Mouse (Mus musculus) hematopoietic stem cell, adult 5-6 weeks (primary cell): ENCODE measurements around the gene Celf1. TPM values are rescaled to one million over a fixed set of nuclear protein-coding genes. Genes with fewer than 3 reads are reported as not detected.
"Not testable (repeated sequence)": the region's sequence is repeated elsewhere in the genome, so short reads cannot be mapped to it uniquely, and the experiment has no call there.

Source experiments
- ATAC-seq, 2 experiments: fragments of 125-278 bp in 1 of 2; replicated peaks in 1 of 2; 2 replicates each; pipeline ENCODE4 v1.8.0; 2016 to 2017; ENCODE audit warnings: inconsistent platforms in 2 of 2, mild to moderate bottlenecking in 2 of 2, moderate number of reproducible peaks in 2 of 2, low read depth in 1 of 2, moderate TSS enrichment in 1 of 2; ENCODE audit not compliant: low FRiP score in 2 of 2, poor library complexity in 2 of 2, severe bottlenecking in 2 of 2, insufficient read depth in 1 of 2, low TSS enrichment in 1 of 2
- total RNA-seq: library from RNA; stranded (forward); fragments of 172-1452, 232-1000 nt; gene quantifications from 2 replicates; pipeline ENCODE4 v1.2.3, GENCODE M21; 2017

The Celf1 gene
- total RNA-seq: 34.6 and 53.8 TPM in 2 replicates

- peak; percentile 77 for ATAC-seq
These were observed at the start of gene Celf1 for GRCm38 (mm10) chr2:90940233-90941229. Celf1 (plus strand) TSS chr2:90940382.

- no peak for ATAC-seq
These were observed 46.4 kb upstream of the Celf1 start for GRCm38 (mm10) chr2:90893673-90894298.

- not testable (repeated sequence) for ATAC-seq
These were observed 45.9 kb upstream of the Celf1 start for GRCm38 (mm10) chr2:90894299-90894677.

DNA sequence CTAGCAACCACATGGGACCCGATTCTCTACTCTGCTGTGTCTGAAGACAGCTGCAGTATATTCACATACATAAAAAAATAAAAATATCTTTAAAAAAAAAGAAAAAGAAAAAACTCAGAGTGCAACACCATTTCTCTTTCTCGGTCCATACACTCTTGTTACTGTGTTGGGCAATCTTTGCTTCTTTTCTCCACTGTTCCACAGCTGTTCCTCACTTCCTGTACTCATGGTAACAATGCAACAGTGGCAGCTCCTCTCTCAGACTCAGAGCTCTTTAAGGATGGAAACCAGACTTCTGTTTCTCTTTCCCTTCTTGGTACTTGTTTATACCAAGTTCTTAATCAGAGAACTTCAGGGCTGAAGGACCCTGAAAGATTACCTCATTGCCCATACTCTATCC, 36.8 kb upstream of the Celf1 start:
- 0 out of 4 replicates have a peak, but pooled peaks of 1 of the 2 experiments have one; percentile 25 for ATAC-seq

DNA sequence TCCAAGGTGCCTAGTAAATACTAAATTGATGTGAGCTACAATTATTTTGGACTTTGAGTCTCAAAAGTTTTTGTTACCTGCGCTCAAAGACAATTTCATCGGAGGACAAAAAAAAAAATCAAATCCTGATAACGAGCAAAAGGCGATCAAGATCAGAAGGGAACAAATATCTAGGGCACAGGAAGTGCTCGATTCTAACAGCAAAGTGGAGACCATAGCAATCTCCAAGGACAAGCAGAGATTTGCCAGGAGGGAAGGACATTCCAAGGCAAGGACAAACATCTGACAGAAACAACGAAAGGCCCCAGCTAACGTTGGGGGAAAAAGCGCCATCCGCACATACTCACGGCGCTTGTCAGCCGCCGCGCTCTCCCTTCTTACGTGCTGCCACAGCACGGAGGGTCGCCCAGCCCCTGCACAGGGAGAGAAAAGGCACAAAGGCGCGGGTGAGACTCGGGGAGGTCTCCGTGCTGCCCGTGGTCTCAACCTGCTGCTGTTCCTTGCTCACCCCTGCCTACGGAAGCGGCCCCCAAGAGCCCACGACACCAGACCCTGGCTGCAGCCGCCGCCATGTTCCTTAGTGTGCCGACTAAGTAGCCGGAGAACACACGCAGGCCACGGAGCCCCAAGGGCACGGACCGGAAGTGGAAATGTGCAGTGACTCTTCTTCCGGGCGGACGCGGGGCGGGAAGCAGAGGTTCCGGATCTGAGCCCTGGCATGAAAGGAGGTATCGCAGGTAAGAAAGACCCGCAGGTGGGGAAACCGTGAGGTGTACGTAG, 35.9 kb upstream of the Celf1 start, which contains the start of the genes Kbtbd4 and Ndufs3:
Kbtbd4 (plus strand) TSS at position 665 of the 780 bp plus-strand sequence.
Ndufs3 (minus strand) TSS at position 752 of the 780 bp plus-strand sequence.
- ATAC-seq: peak; percentile 96 to 98

DNA sequence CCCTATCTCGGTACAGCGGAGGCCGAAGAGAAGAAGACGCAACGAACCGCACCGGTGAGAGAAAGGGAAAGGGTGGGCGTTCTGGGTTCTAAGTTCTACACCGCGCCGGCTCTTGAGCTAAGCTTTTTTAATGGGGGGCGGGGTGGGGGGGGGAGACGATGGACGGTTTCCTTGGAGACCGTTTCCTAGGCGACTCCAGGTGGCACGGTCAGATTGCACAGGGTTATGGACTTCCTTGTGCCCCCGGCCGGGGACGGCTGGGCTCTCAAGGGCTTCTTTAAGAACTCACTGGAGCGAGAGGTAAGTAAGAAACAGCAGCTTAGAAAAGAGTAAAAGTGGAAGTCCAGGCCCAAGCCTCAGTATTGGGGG, 35.3 kb upstream of the Celf1 start:
- peak in 1 of 2 experiments; percentile 12; a peak in 1 of 4 replicates for ATAC-seq

DNA sequence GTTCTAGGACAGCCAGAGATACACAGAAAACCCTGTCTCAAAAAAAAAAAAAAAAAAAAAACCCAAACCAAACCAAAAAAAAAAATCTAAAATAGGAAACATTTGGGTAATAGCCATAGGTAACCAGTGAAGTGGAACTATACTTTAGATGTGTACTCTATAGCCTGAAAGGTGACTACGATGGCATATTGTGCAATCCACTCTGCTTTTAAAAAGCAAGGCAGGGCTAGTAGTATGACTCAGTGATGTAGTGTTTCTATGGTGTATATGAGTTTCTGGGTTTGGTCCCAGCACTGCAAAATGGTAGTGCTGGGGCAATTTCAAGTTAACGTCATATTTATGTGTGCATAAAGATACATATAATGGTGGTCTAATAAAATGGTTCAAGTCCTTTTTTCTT, 33.5 kb upstream of the Celf1 start:
- no peak for ATAC-seq

DNA sequence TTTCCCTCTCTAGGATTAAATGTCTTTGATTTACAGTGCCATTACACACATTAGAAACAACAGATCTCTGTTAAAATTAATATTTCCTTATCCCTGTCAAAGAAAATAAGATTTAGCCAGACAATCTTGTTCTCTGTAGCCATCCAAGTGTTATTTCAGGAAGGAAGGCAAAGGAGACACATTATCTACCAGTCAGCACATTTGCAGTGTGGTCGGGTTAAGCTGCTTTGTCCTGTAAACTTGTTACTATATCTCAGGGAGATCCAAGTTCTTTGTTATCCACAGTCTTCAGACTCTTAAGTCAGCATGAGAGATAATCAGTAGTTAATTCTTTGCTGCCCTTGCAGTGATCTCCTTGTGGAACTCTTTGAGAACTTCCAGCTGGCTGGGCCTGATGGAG, 29.3 kb upstream of the Celf1 start:
- ATAC-seq: no peak

- ATAC-seq: no peak
These were observed 28.5 kb upstream of the Celf1 start for GRCm38 (mm10) chr2:90911668-90912067.

- no peak for ATAC-seq
These were observed 26.5 kb upstream of the Celf1 start for GRCm38 (mm10) chr2:90913671-90914070.

DNA sequence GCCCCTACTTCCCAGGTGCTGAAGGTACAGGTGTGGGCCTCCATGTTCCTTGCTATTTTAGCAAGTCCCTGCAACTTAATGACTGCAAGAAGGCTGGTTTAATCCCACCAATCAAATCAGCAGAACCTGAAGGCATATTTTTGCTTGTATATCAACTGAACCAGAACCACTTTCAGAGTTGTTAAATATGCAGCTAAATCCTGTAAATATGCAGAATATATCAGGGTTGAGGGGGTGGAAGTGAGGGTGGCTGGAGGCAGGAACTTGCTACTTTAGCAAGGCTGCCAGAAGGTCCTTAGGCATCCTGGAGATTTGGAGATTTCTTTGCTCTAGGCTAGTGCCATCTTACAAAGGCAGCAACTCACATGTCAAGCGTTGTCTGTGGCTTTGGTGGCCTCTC, 24.7 kb upstream of the Celf1 start:
- ATAC-seq: no peak

DNA sequence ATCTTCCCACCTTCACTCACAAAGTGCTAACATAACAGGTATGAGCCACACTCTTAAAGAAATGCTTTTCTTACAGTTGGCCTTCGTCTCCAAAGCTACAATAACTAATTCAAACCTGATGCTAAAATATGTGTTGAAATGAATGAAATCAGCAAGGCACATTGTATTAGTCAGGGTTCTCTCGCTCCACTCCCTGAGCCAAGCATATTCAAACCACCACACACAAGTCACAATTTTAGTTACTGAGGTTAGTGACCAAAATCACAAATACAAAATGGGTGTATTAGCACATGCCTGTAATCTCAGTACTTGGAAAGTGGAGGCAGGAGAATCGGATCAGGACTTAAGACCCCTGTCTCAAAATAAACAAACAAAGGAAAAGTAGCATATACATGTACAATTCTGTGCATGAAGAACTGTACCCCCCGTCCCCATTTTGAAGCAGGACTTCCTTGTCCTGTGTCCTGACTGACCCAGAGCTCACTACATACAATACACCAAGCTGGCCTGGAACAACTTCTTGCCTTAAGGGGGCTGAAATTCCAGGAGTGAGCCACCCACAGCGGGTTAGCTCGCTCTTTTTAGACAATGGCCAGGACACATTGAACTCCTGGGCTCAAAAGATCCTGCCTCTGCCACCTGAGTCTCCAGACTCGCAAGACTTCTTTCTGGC, 23.5 kb upstream of the Celf1 start:
- ATAC-seq: no peak; a peak in 1 of 4 replicates

DNA sequence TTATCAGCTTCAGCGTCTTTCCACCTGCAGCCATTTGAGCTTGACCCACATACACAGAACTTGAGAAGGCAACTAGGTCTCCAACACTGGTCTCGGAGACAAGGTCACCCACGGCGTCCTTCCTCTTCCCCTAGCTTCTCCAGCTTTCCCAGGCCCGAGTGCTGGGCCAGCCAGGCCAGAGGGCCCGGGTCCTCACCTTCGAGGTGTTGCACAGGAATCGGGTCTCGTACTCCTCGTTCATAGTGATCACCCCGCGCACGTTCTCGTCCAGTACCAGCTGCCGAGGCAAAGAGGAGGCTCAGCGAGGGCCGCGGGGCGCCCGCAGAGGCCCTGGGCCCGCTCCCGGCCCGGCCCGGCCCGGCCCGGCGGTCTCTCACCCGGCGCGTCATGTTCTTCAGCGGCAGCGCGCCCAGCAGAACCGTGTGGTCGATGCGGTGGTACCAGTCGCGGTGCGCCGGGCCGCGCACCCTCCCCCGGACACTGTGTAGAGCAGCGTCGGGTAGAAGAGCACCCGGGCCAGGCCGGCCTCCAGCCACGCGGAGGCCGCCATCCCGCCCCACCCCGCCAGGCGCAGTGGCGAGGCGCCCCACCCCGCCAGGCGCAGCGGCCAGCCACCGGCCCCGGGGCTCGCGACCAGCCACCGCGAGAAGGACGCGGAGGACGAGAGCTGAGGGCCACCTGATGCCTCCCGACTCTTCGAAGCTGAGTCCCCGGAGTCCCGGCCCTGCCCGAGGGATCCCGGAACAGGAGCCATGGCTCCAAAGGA, 22.8 kb upstream of the Celf1 start:
- ATAC-seq: peak; percentile 50 to 74

DNA sequence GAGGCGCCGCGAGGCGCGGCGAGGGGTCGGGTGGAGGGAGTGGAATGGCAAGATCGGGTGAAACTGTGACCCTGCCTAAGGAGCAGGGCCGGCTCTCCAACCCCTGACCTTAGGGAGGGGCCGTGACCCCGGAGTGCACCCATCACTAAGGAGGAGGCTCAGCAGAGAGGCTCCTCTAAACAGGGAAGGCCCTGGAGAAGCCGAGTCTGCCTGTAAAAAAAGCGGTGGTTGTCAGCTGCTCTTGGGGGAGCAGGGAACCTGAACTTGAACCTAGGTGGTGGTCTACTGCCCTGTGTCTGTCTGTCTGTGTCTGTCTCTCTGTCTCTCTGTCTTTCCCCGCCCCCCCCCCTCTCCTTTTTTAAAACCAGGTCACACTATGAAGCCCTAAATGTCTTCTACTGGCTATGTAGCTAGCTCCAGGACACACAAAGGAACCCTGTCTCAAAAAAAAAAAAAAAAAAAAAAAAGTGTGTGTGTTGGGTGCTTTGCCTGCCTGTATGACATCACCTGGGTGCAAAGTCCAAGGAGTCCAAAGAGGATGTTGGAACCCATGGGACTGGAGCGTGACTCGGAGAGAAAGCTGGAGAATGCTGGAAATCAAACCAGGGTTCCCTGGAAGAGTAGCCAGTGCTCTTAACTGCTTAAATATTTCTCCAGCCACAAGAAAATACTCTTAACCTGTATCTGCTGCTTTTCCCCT, 22.0 kb upstream of the Celf1 start:
- peak; percentile 23 to 50; a peak in 3 of 4 replicates for ATAC-seq

DNA sequence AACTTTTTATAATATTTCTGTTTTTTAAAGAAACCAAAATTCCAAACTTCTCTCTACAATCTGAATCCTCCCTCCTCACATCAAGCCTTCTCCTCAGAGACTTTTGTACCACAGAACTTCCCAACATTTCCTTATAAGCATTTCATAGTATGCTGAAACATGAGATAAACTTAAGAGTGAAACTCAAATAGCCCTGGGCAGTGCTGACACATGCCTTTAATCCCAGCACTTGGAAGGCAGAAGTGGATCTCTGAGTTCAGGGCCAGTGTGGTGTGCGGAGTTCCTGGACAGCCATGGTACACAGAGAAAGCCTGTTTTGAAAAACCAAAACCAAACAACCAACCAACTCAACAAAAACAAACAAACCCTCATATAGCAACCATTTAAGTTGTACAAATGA, 19.0 kb upstream of the Celf1 start:
- ATAC-seq: no peak

- no peak for ATAC-seq
These were observed 17.5 kb upstream of the Celf1 start for GRCm38 (mm10) chr2:90922636-90923035.
